Mouse (Mus musculus): Measurements from ENCODE around the gene Olfr523.
"Not testable (repeated sequence)": the region's sequence is repeated elsewhere in the genome, so short reads cannot be mapped to it uniquely, and the experiment has no call there.

Olfr523 gene

GRCm38 (mm10) chr7:140172936-140173335 lies at the start of gene Olfr523:
Gene Olfr523 (plus strand): TSS chr7:140173217.
- no peak for DNase-seq (ENCODE audit: low spot score)

- DNase-seq (ENCODE audit: low spot score): no peak
Measured at GRCm38 (mm10) chr7:140124382-140124781, 48.6 kb upstream of the Olfr523 start.

- peak; percentile 94 for DNase-seq (ENCODE audit: low spot score)
Measured at GRCm38 (mm10) chr7:140125278-140126021, 47.6 kb upstream of the Olfr523 start.

- DNase-seq (ENCODE audit: low spot score): no peak
Measured at GRCm38 (mm10) chr7:140126022-140126350, 47.0 kb upstream of the Olfr523 start.

GRCm38 (mm10) chr7:140126934-140127333 lies 46.1 kb upstream of the Olfr523 start:
- DNase-seq (ENCODE audit: low spot score): no peak

- no peak for DNase-seq (ENCODE audit: low spot score)
Measured at GRCm38 (mm10) chr7:140127911-140128310, 45.1 kb upstream of the Olfr523 start.

GRCm38 (mm10) chr7:140132184-140132583 lies 40.8 kb upstream of the Olfr523 start:
- not testable (repeated sequence) for DNase-seq (ENCODE audit: low spot score)

- not testable (repeated sequence) for DNase-seq (ENCODE audit: low spot score)
Measured at GRCm38 (mm10) chr7:140134033-140134432, 39.0 kb upstream of the Olfr523 start.

- DNase-seq (ENCODE audit: low spot score): no peak
Measured at GRCm38 (mm10) chr7:140135106-140135770, 37.8 kb upstream of the Olfr523 start.

GRCm38 (mm10) chr7:140137135-140138020 lies 35.6 kb upstream of the Olfr523 start, which contains the start of gene Mtg1:
Gene Mtg1 (plus strand): TSS chr7:140137564.
- peak; percentile 91 for DNase-seq (ENCODE audit: low spot score)

GRCm38 (mm10) chr7:140138021-140138310 lies 35.1 kb upstream of the Olfr523 start:
- no peak for DNase-seq (ENCODE audit: low spot score)

- no peak for DNase-seq (ENCODE audit: low spot score)
Measured at GRCm38 (mm10) chr7:140141350-140141749, 31.7 kb upstream of the Olfr523 start.

GRCm38 (mm10) chr7:140144550-140144949 lies 28.5 kb upstream of the Olfr523 start:
- no peak for DNase-seq (ENCODE audit: low spot score)

- DNase-seq (ENCODE audit: low spot score): no peak
Measured at GRCm38 (mm10) chr7:140153383-140153782, 19.6 kb upstream of the Olfr523 start.

GRCm38 (mm10) chr7:140153829-140154217 lies 19.2 kb upstream of the Olfr523 start:
- DNase-seq (ENCODE audit: low spot score): no peak

GRCm38 (mm10) chr7:140154218-140154927 lies 18.6 kb upstream of the Olfr523 start, which contains the start of gene Sprn:
Gene Sprn (minus strand): TSS chr7:140154877.
- no peak for DNase-seq (ENCODE audit: low spot score)

- DNase-seq (ENCODE audit: low spot score): no peak
Measured at GRCm38 (mm10) chr7:140160363-140160762, 12.7 kb upstream of the Olfr523 start.

GRCm38 (mm10) chr7:140164664-140165063 lies 8.4 kb upstream of the Olfr523 start, which contains the start of gene Olfr522:
Gene Olfr522 (minus strand): TSS chr7:140164764.
- DNase-seq (ENCODE audit: low spot score): no peak

- DNase-seq (ENCODE audit: low spot score): no peak
Measured at GRCm38 (mm10) chr7:140167950-140168349, 5.1 kb upstream of the Olfr523 start.

- no peak for DNase-seq (ENCODE audit: low spot score)
Measured at GRCm38 (mm10) chr7:140169386-140169785, 3.6 kb upstream of the Olfr523 start.

- no peak for DNase-seq (ENCODE audit: low spot score)
Measured at GRCm38 (mm10) chr7:140170863-140171262, 2.2 kb upstream of the Olfr523 start.

- no peak for DNase-seq (ENCODE audit: low spot score)
Measured at GRCm38 (mm10) chr7:140179176-140179575, 6.2 kb downstream of the Olfr523 start.
